Mouse (Mus musculus): ENCODE measurements around the gene Rtn1.
A peak's percentile ranks its signal among the peaks of the same experiment; 100 is the strongest.

GRCm38 (mm10) chr12:72427722-72428126 is 18.9 kb upstream of the Rtn1 start:
- TF ChIP-seq POLR2A (IDR thresholded peaks at IDR 0.05; ENCODE audit: extremely low read depth, insufficient read depth, low read length) = no peak
- peak; percentile 85 for TF ChIP-seq CTCF (IDR thresholded peaks at IDR 0.05; ENCODE audit: low read depth, low read length)

All from liver, adult 2 months (tissue).